Mouse (Mus musculus) G1E (cell line): ENCODE measurements around the gene Trim39. TPM values are rescaled to one million over a fixed set of nuclear protein-coding genes. Genes with fewer than 3 reads are reported as not detected.
A peak's percentile ranks its signal among the peaks of the same experiment; 100 is the strongest.
"Not testable (repeated sequence)": the region's sequence is repeated elsewhere in the genome, so short reads cannot be mapped to it uniquely, and the experiment has no call there.

Experiments used
- ATAC-seq: 2 replicates; pipeline ENCODE4 v1.8.0; 2016; ENCODE audit warnings: mild to moderate bottlenecking; ENCODE audit not compliant: insufficient number of reproducible peaks, poor library complexity, low FRiP score, severe bottlenecking; ENCODE audit errors: extremely low read depth
- DNase-seq: peaks from one replicate; pipeline ENCODE4 v3.0.0; 2012; ENCODE audit warnings: low spot score
- H3K27me3 ChIP-seq: 2 replicates; pipeline ENCODE4 v1.6.1; 2012; ENCODE audit warnings: mild to moderate bottlenecking, low read length, inconsistent platforms; ENCODE audit not compliant: insufficient read depth
- H3K36me3 ChIP-seq: replicated peaks from 2 replicates; pipeline ENCODE3; 2012; ENCODE audit warnings: mild to moderate bottlenecking, inconsistent platforms
- H3K4me1 ChIP-seq: 2 replicates; pipeline ENCODE4 v1.6.1; 2012; ENCODE audit warnings: low read depth, low read length, inconsistent platforms, mixed read lengths; ENCODE audit not compliant: insufficient read depth
- H3K4me3 ChIP-seq: 2 replicates; pipeline ENCODE4 v1.5.1; 2012; ENCODE audit warnings: low read depth, mild to moderate bottlenecking, inconsistent platforms, low read length, moderate library complexity, mixed read lengths
- H3K9me3 ChIP-seq: replicated peaks from 2 replicates; pipeline ENCODE4 v1.6.1; 2012; ENCODE audit warnings: inconsistent platforms
- CTCF ChIP-seq: IDR thresholded peaks from 2 replicates; pipeline ENCODE4 v1.5.1; 2012; ENCODE audit warnings: low read depth, low read length, inconsistent platforms, mixed read lengths
- GATA1 ChIP-seq: IDR thresholded peaks from 2 replicates; pipeline ENCODE4 v1.6.1; 2012; ENCODE audit warnings: borderline replicate concordance, low read length, inconsistent platforms, mixed read lengths
- GATA2 ChIP-seq: IDR thresholded peaks from 2 replicates; pipeline ENCODE4 v1.6.1; 2012; ENCODE audit warnings: low read depth, low read length, inconsistent platforms, borderline replicate concordance
- POLR2AphosphoS5 ChIP-seq: IDR thresholded peaks from 2 replicates; pipeline ENCODE4 v1.6.1; 2012; ENCODE audit warnings: low read depth, low read length, inconsistent platforms; ENCODE audit not compliant: insufficient replicate concordance
- TAL1 ChIP-seq: conservative IDR thresholded peaks from 2 replicates; pipeline ENCODE4 v1.6.1; 2012; ENCODE audit warnings: low read depth, low read length, inconsistent platforms, mixed read lengths
- polyA plus RNA-seq: library from polyadenylated mRNA; stranded (reverse); fragments of >175 nt; gene quantifications from 2 replicates; pipeline ENCODE4 v1.2.3, GENCODE M21; 2012
- total RNA-seq, 2 experiments: library from RNA; stranded (forward) in 1 of 2; stranded (reverse) in 1 of 2; fragments of 200-1000 nt in 1 of 2; fragments of >200 nt in 1 of 2; fragmentation: Nextera tagmentation in 1 of 2; gene quantifications; 2 replicates each; pipeline ENCODE4 v1.2.3; 2014 to 2017

Gene Trim39
- total and polyA plus RNA-seq, 3 experiments = 6.8 to 17.5 (median 14.9) TPM

DNA sequence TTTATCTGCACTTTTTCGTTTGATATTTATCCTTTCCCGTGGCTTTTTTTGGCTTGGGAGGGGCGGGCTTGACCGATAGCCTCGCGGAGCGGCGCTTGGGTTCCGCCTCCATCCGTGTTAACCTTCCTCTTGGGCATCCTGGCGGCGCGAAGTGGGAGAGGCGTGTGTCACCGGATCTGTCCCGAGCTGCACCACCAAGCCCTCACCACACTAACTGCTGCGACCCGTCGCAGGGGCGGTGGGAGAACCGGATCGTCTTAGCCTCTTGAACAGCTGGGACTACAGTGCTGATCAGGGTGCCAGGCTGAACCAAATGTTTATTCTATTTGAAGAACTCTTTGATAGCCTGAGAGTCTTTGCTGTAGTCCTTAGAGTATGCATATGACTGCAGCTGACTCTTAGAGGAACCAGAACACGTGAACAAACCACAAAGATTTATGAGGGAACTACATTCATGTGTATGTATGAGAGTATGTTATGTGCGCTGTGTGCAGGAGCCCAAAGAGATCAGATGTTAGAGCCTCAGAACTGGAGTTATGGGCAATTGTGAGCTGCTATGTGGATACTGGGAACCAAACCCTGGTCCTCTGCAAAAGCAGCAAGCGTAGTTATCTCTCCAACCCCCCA is 19.7 kb downstream of the Trim39 start:
- TF ChIP-seq TAL1 = no peak
- TF ChIP-seq GATA1 = no peak
- TF ChIP-seq CTCF = no peak
- no peak for TF ChIP-seq GATA2
- TF ChIP-seq POLR2AphosphoS5 = no peak
- peaks cover 22% of the 10 kb centered on the region for H3K36me3 ChIP-seq
- H3K9me3 ChIP-seq = no peaks in the 10 kb centered on the region
- DNase-seq (no peak), ATAC-seq (no peak)
- H3K27me3 ChIP-seq = peaks cover 9% of the 10 kb centered on the region; the same call in 1 of the 2 replicates
- no peak overlapping the region for H3K4me3 ChIP-seq
- peaks cover 10% of the 10 kb centered on the region for H3K4me1 ChIP-seq

DNA sequence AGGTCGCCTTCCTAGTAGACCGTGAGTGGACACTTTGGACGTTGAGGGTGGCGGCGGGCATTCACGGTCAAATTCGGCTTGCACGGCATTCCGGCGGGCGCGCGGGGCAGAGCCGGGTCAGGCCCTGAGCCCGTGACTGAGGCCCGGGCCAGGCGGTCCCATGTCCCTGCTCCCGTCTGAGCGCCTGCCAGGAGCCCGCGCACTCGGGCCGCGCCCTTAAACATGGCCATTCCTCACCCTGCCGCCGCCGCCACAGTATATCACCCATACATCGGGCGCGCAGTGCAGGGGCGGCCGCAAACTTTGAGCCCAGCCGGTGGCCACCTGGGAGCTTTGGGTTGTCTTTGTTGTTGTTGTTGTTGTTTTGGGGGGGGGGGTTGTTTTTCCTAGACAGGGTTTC is 23.2 kb downstream of the Trim39 start:
- H3K9me3 ChIP-seq = no peaks in the 10 kb centered on the region
- peaks cover 9% of the 10 kb centered on the region for H3K27me3 ChIP-seq
- no peak for TF ChIP-seq POLR2AphosphoS5
- no peak for TF ChIP-seq TAL1
- no peak for TF ChIP-seq GATA1
- no peak for TF ChIP-seq GATA2
- no peak for DNase-seq
- 0 out of 2 replicates have a peak, but pooled peaks cover 2% of the 10 kb centered on the region for H3K4me1 ChIP-seq
- no peaks in the 10 kb centered on the region for H3K36me3 ChIP-seq
- no peak overlapping the region for H3K4me3 ChIP-seq
- ATAC-seq = no peak

DNA sequence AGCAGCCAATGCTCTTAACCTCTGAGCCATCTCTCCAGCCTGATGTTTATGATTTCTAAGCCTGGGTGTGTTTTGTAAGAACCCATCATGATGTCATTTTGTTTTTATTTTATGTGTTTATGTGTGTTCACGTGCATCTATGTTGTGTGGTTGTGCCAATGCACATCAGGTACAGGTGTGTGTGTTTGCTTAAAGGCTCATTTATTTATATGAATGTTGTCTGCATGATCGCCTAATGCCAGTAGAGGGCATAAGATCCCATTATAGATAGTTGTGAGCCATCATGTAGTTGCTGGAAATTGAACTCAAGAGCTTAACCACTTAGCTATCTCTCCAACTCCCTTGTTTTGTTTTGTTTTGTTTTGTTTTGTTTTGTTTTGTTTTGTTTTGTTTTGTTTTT is 26.3 kb downstream of the Trim39 start:
- no peak for DNase-seq
- H3K27me3 ChIP-seq = peaks cover 13% of the 10 kb centered on the region
- no peak for ATAC-seq
- no peaks in the 10 kb centered on the region for H3K36me3 ChIP-seq
- no peak for TF ChIP-seq CTCF
- no peak for TF ChIP-seq TAL1
- TF ChIP-seq POLR2AphosphoS5 = no peak
- TF ChIP-seq GATA2 = no peak
- no peak for TF ChIP-seq GATA1
- no peaks in the 10 kb centered on the region for H3K9me3 ChIP-seq
- no peak overlapping the region for H3K4me3 ChIP-seq
- peaks cover 14% of the 10 kb centered on the region for H3K4me1 ChIP-seq

DNA sequence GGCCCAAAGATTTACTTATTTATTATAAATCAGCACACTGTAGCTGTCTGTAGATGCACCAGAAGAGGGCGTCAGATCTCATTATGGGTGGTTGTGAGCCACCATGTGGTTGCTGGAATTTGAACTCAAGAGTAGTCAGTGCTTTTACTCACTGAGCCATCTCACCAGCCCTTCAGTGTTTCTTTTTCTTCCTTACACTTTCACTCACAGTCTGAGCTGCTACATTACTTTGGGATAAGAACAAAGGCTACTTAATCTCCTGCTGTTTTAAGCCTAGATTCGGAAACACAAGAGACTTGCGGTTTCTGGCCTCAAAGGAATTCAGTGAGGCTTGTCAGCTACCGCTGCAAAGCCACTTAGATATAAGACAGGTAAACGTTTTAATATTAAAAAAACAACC is 28.0 kb downstream of the Trim39 start:
- Histone ChIP-seq H3K4me3 (no peak overlapping the region), H3K27me3 (peaks cover 13% of the 10 kb centered on the region), H3K9me3 (no peaks in the 10 kb centered on the region), H3K36me3 (no peaks in the 10 kb centered on the region), H3K4me1 (peaks cover 14% of the 10 kb centered on the region)
- no peak for DNase-seq
- ATAC-seq = no peak
- TF ChIP-seq CTCF (no peak), POLR2AphosphoS5 (no peak), GATA1 (no peak), GATA2 (no peak)

DNA sequence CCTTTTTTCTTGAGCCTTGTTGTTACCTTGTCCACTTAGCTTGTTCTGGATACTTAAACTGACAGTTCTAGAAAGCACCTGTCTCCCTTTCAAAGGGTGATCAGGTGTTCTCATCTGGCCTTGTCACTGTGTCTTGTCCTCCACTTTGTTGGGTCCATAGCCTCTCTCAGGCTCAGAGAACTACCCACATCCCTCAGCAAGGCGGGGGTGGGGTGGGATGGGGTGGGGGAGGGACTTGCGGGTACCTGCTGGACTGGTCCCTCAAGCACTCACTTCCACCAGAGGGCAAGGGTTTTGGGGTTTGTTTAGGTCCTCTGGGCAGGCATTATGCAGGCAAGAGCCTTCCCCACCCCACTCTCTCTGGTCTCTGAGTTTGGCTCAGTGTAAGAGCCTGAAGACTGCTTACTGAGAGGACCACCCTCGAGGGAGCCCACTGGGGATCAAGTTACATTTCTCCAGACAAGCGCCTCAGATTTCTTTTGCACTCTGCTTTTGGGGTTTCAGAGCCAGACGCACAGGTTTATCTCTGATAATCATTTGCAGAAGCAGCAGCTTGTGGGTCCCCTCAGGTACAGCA is 31.3 kb downstream of the Trim39 start:
- H3K27me3 ChIP-seq = peaks cover 26% of the 10 kb centered on the region
- no peak for ATAC-seq
- H3K4me1 ChIP-seq = peaks cover 14% of the 10 kb centered on the region
- no peaks in the 10 kb centered on the region for H3K36me3 ChIP-seq
- peak overlapping the region; percentile 4; the same call in 1 of the 2 replicates for H3K4me3 ChIP-seq
- no peaks in the 10 kb centered on the region for H3K9me3 ChIP-seq
- TF ChIP-seq GATA1 = no peak
- TF ChIP-seq CTCF = no peak
- no peak for TF ChIP-seq POLR2AphosphoS5
- no peak for TF ChIP-seq GATA2
- no peak for TF ChIP-seq TAL1
- no peak for DNase-seq

DNA sequence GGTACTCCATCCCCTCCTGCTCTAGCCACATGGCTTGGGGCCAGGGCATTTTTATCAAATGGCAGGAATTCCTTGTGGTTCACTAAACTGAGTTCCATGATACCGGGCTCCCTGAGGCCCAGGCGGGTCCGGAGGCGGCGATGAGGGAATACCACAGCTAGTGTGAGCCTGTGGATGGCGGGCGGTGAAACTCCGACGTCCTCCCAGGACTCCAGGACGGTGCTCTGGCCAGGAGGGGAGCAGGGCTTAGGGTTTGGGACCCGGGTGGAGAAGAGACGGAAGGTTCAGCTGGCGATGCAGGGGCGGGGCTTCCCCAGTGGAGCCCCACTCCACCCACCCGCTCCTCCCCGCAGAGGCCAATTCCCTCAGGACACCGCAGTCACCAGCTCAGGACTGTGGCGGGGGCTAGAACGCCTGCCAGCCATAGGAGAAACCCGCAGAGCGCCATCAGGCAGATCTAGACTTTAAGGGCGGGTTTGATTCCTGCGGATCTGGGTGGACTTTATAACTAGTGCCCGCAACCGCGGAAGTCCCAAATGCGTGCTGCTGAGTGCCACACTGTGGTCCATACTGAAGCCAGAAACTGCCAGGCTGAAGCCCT is 34.6 kb downstream of the Trim39 start:
- Histone ChIP-seq H3K4me1 (peaks cover 12% of the 10 kb centered on the region), H3K9me3 (no peaks in the 10 kb centered on the region), H3K4me3 (no peak overlapping the region), H3K36me3 (no peaks in the 10 kb centered on the region), H3K27me3 (peaks cover 23% of the 10 kb centered on the region)
- DNase-seq (no peak), ATAC-seq (no peak)
- TF ChIP-seq GATA1 = no peak
- TF ChIP-seq GATA2 = no peak
- TF ChIP-seq TAL1 = no peak
- no peak for TF ChIP-seq CTCF

DNA sequence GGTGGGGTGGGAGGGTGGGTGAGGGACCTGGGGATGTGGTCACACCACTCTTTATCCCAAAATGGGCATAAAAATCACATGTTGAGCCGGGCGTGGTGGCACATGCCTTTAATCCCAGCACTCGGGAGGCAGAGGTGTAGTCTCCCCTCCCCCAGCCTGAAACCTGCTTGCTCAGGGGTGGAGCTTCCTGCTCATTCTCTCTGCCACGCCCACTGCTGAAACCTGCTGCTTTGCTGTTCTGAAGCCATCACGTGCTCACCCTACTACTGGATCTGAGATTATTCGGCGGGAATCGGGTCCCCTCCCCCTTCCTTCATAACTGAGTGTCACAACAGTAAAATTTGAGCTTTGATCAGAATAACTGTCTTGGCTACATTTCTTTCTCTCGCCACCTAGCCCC is 36.7 kb downstream of the Trim39 start:
- H3K4me3 ChIP-seq, ATAC-seq, H3K4me1 ChIP-seq, H3K36me3 ChIP-seq, DNase-seq, H3K9me3 ChIP-seq: not testable (repeated sequence)
- H3K27me3 ChIP-seq = peaks cover 18% of the 10 kb centered on the region
